Mouse (Mus musculus) spleen, adult 2 months (tissue): ENCODE data around the gene C2cd3.

ENCODE experiments used
- CTCF ChIP-seq: fragments of 200-500 bp; IDR thresholded peaks from 2 replicates; pipeline ENCODE4 v1.5.1; 2011; ENCODE audit warnings: mild to moderate bottlenecking, inconsistent platforms; ENCODE audit not compliant: insufficient read depth, insufficient read length, insufficient replicate concordance; ENCODE audit errors: extremely low read depth
- POLR2A ChIP-seq: fragments of 200-500 bp; IDR thresholded peaks from 2 replicates; pipeline ENCODE4 v1.6.1; 2011; ENCODE audit warnings: low read depth, low read length, inconsistent platforms

GRCm38 (mm10) chr7:100331269-100331668 is 40.8 kb upstream of the C2cd3 start:
- TF ChIP-seq POLR2A (no peak), CTCF (no peak)
